Mouse (Mus musculus) bone marrow macrophage, adult 2 months (primary cell): Measurements from ENCODE around the gene Gpr132.

Experiments
- CTCF ChIP-seq: IDR thresholded peaks from 2 replicates; pipeline ENCODE4 v1.5.1; 2012; ENCODE audit warnings: low read depth, mild to moderate bottlenecking, low read length, moderate library complexity
- POLR2A ChIP-seq: IDR thresholded peaks from 2 replicates; pipeline ENCODE4 v1.6.1; 2012; ENCODE audit warnings: mild to moderate bottlenecking, low read depth, low read length, borderline replicate concordance

GRCm38 (mm10) chr12:112801864-112802846 is 65.9 kb downstream of the Gpr132 start, which contains the start of gene Ahnak2:
- no peak for TF ChIP-seq POLR2A
- TF ChIP-seq CTCF: no peak
